Mouse (Mus musculus): ENCODE data around the gene Gm5617.
"Not testable (repeated sequence)": the region's sequence is repeated elsewhere in the genome, so short reads cannot be mapped to it uniquely, and the experiment has no call there.

Gene Gm5617

GRCm38 (mm10) chr9:48494817-48495547 is at the start of gene Gm5617, which contains the start of gene Rbm7:
Gene Gm5617 (plus strand): TSS chr9:48495442.
Gene Rbm7 (minus strand): TSS chr9:48495299.
- peak; percentile 82 for DNase-seq (ENCODE audit: low read depth)

GRCm38 (mm10) chr9:48447783-48448209 is 47.4 kb upstream of the Gm5617 start:
- no peak for DNase-seq (ENCODE audit: low read depth)

DNA sequence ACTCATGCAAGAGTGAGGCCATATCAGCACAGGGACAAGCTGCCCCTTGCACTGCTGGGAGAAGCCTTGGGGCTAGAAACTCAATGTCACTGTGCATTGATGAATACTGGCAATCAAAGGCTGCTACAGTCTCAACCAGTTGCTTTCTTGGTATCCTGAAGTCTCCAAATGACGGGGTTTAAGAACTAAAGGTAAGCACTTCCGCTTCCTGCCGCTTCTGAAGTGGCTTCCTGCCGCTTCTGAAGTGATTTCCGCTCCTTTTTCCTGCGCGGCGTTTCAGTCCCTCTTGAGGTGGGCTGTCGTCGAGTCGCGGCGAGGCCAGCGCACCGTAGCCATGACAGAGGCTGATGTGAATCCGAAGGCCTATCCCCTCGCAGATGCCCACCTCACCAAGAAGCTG is 45.2 kb upstream of the Gm5617 start:
- no peak for DNase-seq (ENCODE audit: low read depth)

- no peak for DNase-seq (ENCODE audit: low read depth)
These were observed 39.3 kb upstream of the Gm5617 start for GRCm38 (mm10) chr9:48455961-48456360.

GRCm38 (mm10) chr9:48458879-48459278 is 36.4 kb upstream of the Gm5617 start:
- no peak for DNase-seq (ENCODE audit: low read depth)

- DNase-seq (ENCODE audit: low read depth): no peak
These were observed 35.9 kb upstream of the Gm5617 start for GRCm38 (mm10) chr9:48459391-48459790.

DNA sequence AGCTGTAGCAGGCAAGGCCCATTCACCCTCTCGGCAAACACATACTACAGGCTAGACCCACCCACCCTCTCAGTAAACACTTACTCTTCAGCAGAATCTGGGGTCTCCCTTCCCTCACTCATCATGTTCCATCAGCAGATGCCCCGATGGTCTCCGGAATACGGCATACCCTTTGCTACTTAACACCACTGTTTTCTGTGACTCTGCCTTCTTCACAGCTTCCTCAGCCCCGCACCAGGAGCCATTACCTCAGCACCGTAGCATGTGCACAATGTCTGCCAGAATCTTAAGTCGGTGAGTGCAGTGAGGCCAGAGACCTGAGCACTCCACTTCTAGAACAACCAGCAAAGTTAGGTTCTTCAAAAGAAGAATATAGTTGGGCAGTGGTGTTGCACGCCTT is 34.5 kb upstream of the Gm5617 start:
- DNase-seq (ENCODE audit: low read depth): no peak

DNA sequence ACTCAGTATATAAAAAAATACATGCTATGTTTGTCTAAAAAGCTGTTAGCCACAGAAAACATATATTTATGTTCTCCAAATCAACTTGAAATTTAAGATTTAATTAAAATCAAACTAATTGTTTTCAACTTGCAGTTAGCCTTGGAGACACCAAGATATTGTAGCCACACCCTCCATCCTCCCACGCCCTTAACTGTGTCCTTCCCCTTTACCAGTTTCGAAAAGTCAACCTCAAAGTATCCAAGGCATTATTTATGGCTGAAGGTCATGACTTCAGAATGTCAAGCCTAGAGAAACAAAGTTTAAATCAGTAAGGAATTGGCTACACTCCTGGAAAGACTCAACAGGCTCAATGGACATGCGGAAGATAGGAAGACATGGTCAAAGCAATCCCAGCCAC is 33.7 kb upstream of the Gm5617 start:
- DNase-seq (ENCODE audit: low read depth): no peak

DNA sequence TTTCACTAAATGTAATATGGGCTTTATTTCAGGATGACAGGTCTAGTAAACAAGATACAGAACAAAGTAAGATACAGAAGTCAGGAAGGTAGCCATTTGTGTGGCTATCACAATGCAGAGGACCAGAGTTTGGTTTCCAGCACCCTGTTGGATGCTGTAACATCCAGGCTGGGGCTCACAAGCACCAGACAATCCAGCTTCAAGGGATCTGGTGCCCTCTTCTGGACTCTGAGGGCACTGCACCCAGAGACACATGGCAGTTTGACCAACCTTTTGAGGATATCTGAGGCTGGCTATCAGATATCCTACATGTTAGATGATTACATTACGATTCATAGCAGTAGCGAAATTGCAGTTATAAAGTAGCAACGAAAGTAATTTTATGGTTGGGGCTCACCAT is 29.6 kb upstream of the Gm5617 start:
- DNase-seq (ENCODE audit: low read depth): no peak

DNA sequence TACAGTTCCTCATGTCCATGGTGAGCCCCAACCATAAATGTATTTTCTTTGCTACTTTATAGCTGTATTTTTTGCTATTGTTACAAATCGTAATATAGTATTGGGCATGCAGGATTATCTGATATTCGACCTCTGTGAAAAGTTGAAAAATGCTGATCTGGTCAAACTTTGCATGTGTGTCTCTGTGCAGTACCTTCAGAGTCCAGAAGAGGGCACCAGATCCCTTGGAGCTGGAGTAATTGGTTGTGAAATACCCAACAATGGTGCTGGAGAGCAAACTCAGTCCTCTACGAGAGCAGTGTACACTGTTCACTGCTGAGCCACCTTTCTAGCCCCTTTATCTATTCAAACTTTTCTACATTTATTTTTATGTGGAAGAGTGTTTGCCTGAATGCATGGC is 28.4 kb upstream of the Gm5617 start:
- no peak for DNase-seq (ENCODE audit: low read depth)

- not testable (repeated sequence) for DNase-seq (ENCODE audit: low read depth)
These were observed 27.8 kb upstream of the Gm5617 start for GRCm38 (mm10) chr9:48467471-48467870.

- DNase-seq (ENCODE audit: low read depth): no peak
These were observed 22.7 kb upstream of the Gm5617 start for GRCm38 (mm10) chr9:48472441-48473025.

GRCm38 (mm10) chr9:48473131-48473530 is 22.1 kb upstream of the Gm5617 start:
- DNase-seq (ENCODE audit: low read depth): no peak

DNA sequence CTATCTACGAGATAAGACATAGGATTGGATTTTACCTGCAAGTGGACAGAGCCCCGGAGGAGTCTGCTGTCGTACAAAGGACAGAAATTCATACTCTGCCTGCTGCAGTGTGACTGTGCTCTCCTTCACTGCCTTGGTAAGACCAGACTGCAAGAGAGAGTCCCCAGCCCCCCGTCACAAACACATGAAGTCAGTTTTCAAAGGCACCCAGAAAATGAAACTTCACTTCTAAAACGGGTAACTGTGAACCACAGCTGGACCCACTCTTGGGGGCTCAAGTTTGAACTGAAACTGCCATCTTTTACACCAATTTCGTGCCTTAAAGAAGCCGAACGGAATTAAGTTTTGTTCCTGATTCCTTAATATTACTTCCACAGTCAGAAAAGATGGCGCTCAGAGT is 20.9 kb upstream of the Gm5617 start:
- no peak for DNase-seq (ENCODE audit: low read depth)

DNA sequence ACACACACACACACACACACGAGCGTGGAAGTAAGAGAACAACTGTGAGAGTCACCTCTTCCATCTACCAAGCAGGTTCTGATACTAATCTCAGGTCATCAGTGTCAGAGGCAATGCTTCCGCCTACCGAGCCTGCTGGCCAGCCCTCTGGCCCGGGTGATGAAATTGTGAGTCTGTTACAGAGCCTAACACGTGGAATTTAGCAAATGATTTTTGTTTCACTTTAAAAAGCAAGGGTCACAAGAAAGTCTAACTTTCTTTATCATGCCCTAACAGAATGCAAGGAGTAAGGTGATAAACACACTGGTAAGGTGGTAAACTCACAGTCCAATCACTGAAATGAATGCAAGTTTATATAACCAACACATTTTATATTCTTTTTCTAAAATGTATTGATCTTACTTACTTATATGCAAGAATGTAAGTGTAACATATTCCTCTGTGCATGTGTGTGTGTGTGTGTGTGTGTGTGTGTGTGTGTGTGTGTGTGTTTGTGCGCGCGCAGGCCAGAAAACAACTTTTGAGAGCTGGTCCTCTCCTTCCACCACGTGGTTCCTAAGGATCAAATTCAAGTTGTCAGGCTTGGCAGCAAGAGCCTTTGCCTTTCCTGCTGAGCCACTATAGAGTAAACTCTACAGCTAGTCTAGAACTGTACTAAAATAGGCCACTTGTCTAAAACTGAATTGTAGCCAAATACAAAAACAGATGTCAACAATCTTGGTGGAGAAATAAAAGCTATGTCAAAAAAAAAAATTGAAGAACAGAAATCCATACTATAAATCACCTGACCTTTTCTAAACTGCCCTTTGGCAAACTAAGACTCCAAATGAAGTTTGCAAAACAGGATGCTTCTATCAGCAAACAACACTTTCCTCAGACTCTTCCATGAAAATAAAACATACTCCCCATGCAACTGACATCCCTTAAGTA is 18.7 kb upstream of the Gm5617 start:
- no peak for DNase-seq (ENCODE audit: low read depth)

- no peak for DNase-seq (ENCODE audit: low read depth)
These were observed 16.4 kb upstream of the Gm5617 start for GRCm38 (mm10) chr9:48478808-48479207.

DNA sequence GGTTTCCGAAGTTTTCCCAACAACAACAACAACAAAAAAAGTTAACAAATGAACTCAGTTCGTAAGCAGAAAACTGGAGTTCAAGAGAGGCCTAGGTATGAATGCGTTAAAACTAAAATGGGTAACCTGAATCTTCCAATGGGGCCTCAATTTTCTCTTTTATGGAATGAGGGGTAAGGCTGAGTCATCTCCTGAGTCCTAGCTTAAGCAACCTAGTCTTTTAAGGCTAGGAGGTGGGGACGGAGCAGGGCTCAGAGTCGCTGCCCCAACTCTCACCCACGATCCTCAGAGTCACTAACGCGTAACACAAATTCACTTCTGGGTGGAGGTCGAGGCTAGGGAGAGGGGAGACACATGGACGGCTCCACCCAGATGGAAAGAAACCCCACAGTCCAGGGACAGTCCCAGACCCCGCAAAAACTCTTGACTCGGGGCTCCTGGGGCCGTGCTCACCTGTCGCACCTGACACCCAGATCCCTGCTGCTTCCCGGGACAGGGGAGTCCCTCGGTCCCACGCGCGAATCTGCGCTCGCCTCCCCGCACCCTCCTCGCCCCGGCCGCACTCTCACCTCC is 15.3 kb upstream of the Gm5617 start:
- no peak for DNase-seq (ENCODE audit: low read depth)

DNA sequence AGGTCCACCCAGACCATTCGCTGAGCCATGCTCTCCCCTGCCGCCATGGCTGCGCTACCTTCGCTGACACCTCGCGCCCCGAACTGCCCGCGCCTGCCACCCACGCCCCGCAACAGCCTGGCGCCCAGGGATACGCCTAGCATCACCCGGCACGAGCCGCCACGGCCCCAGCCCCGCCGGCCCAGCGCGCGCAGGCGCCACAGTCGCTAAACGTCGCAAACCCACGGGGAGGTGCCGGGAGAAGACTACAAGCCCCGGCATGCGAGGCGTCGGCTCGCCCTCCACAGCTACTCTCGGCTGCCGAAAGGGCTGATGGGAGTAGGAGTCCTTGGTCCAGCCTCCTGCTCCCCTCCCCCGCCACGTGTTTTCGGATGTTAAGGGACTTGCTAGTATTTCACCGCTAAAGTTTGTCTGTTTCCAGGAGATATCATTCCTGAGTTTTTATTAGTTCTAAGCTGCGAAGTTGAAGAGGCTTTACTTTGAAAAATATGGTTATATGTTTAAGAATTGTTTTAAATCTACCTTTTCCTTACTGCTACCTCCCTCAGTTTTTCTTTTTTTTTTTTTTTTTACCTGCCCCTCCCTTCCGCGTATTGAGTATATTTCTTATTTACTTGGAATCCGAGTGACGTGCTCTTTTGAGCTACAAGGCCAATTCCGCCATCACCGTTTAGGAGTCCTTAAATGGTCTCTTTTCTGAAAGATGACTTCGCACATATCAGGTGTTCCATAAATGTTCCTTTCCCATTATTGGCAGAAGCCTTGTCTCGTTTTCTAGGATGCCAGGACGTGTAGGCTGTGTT is 14.6 kb upstream of the Gm5617 start, which contains the start of gene Rexo2:
Rexo2 (minus strand) TSS at position 213 of the 803 bp plus-strand sequence.
- DNase-seq (ENCODE audit: low read depth): peak; percentile 81

DNA sequence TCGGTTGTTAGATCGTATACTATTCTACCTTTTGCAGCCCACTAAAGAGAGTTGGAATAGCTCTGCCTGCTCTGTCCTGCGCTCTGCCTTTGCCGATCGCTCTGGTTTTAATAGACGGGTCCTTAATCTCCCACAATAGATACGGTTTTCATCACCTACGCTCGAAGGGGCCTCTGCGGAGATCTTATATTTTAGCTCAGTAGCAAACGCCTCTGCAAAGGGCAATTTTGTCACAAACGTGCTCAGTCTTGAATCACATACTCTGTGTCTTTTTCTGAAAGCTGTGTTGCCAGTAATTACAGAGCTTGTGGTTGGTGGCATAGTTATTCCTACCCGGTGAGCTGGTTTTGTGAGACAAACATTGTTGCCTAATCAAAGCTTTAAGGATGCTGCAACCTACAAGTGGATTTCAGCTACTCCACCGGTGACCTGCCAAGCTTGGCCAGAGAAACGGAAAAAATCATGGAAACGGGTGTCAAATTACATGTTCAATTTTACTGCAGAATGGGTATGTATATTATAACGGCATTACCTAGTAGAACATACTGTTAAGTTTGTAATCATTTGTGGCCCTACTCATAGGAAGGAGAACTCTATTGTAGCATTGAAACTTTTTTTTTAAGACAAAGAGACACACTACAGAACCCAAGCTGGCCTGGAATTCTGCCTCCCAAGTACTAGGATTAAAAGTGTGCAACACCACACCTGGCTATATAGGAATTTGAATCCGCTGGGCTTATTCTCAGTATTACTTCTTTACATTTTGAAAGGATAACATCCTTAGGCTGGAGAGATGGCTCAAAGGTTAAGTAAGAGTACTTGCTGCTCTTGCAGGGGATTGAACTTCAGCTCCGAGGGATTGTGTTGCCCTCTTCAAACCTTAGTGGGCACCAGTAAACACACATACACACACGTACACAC is 13.8 kb upstream of the Gm5617 start:
- DNase-seq (ENCODE audit: low read depth): no peak

DNA sequence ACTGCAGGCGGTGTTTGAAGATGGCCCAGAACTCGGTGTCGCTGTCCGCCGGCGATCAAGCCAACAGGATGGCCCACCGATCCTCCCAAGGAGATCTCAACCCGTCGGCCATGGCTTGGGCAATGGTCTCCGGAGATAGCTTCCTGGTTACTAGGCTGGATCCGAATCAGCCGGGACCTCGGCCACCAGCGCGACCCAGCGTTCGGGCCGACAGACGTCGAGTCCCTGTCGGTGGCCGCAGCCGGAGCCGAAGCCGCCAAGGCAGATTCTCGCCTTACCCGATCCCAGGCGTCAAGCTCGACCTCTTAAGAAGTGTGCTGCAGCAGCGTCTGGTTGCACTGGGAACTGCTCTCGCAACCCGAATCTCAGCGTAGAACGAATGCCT is 298 bp downstream of the Gm5617 start:
- DNase-seq (ENCODE audit: low read depth): no peak
